Mouse (Mus musculus) lung, embryonic 16.5 days (tissue): Measurements from ENCODE around the gene Prima1. TPM values are rescaled to one million over a fixed set of nuclear protein-coding genes. Genes with fewer than 3 reads are reported as not detected.

ENCODE experiments used
- ATAC-seq: fragments of 200-750 bp; cut with Nextera tagmentation; 2 replicates; pipeline ENCODE4 v1.8.0; 2017; ENCODE audit warnings: low read depth, mild to moderate bottlenecking, moderate library complexity
- H3K27ac ChIP-seq: fragments of 300-500 bp; sonication (generic); 2 replicates; pipeline ENCODE4 v1.5.1; 2014; ENCODE audit warnings: mild to moderate bottlenecking, control low read depth, low read length
- H3K27me3 ChIP-seq: fragments of 300-500 bp; sonication (generic); 2 replicates; pipeline ENCODE4 v1.6.1; 2014; ENCODE audit warnings: low read depth, low read length, mixed read lengths; ENCODE audit not compliant: control insufficient read depth, insufficient read depth
- H3K36me3 ChIP-seq: fragments of 300-500 bp; sonication (generic); 2 replicates; pipeline ENCODE4 v1.6.1; 2014; ENCODE audit warnings: low read length; ENCODE audit not compliant: control insufficient read depth, insufficient read depth
- H3K4me1 ChIP-seq: fragments of 300-500 bp; sonication (generic); replicated peaks from 2 replicates; pipeline ENCODE4 v1.6.1; 2014; ENCODE audit warnings: low read length, mixed read lengths; ENCODE audit not compliant: control insufficient read depth, insufficient read depth
- H3K4me2 ChIP-seq: fragments of 300-500 bp; sonication (generic); 2 replicates; pipeline ENCODE4 v1.6.1; 2014; ENCODE audit warnings: low read depth, low read length, control low read depth
- H3K4me3 ChIP-seq: fragments of 300-500 bp; sonication (generic); 2 replicates; pipeline ENCODE4 v1.5.1; 2014; ENCODE audit warnings: mild to moderate bottlenecking, low read length, control low read depth
- H3K9ac ChIP-seq: fragments of 300-500 bp; sonication (generic); 2 replicates; pipeline ENCODE4 v1.6.1; 2014; ENCODE audit warnings: low read length, control low read depth
- H3K9me3 ChIP-seq: fragments of 300-500 bp; sonication (generic); 2 replicates; pipeline ENCODE4 v1.6.1; 2016; ENCODE audit warnings: low read length; ENCODE audit not compliant: control insufficient read depth
- WGBS: fragments of 180-500 bp; shearing (Covaris S2); extraction: QIAGEN DNeasy Blood & Tissue Kit; methylation state at CpG from one replicate; pipeline ENCODE4 v1.1.7; 2014; 5-methylcytosine and 5-hydroxymethylcytosine counted together
- polyA plus RNA-seq: library from polyadenylated mRNA; unstranded; fragments of >200 nt; fragmentation: Nextera tagmentation; extraction: Ambion mirVana; gene quantifications from 2 replicates; pipeline ENCODE4 v1.2.1, GENCODE M21; 2015

Prima1 gene
- polyA plus RNA-seq = 0.23 and 0.25 TPM in 2 replicates

- Histone ChIP-seq H3K9ac (peak within 1 kb of the TSS; percentile 72), H3K27ac (peak within 1 kb of the TSS; percentile 34; the same call in 1 of the 2 replicates), H3K4me2 (peak within 1 kb of the TSS; percentile 92), H3K4me3 (peak within 1 kb of the TSS; percentile 64), H3K4me1 (peaks cover 5% of the 10 kb centered on the region; the same call in 1 of the 2 replicates), H3K36me3 (no peaks in the 10 kb centered on the region), H3K9me3 (no peaks in the 10 kb centered on the region), H3K27me3 (peaks cover 23% of the 10 kb centered on the region)
- ATAC-seq = peak; percentile 85
- 0% methylated on average over 50 of the region's 54 CpGs for WGBS
Observed at GRCm38 (mm10) chr12:103242083-103242581, at the start of gene Prima1. TSS of gene Prima1 (minus strand) at chr12:103242150.

GRCm38 (mm10) chr12:103287276-103287675 lies 45.3 kb upstream of the Prima1 start:
- WGBS = 58% methylated on average over 4 of the region's 4 CpGs
- no peak overlapping the region for H3K27ac ChIP-seq
- ATAC-seq = no peak
- no peak overlapping the region for H3K4me2 ChIP-seq
- H3K9ac ChIP-seq = no peak overlapping the region
- no peaks in the 10 kb centered on the region for H3K36me3 ChIP-seq
- no peaks in the 10 kb centered on the region for H3K9me3 ChIP-seq
- no peak overlapping the region for H3K4me3 ChIP-seq
- H3K27me3 ChIP-seq = no peaks in the 10 kb centered on the region
- H3K4me1 ChIP-seq = no peaks in the 10 kb centered on the region

GRCm38 (mm10) chr12:103283411-103283810 lies 41.5 kb upstream of the Prima1 start:
- no peak overlapping the region for H3K4me2 ChIP-seq
- no peak overlapping the region for H3K27ac ChIP-seq
- ATAC-seq = no peak
- no peaks in the 10 kb centered on the region for H3K27me3 ChIP-seq
- H3K4me1 ChIP-seq = no peaks in the 10 kb centered on the region; the same call in 1 of the 2 replicates
- no peaks in the 10 kb centered on the region for H3K9me3 ChIP-seq
- no peak overlapping the region for H3K9ac ChIP-seq
- WGBS = 81% methylated on average over 3 of the region's 3 CpGs
- no peaks in the 10 kb centered on the region for H3K36me3 ChIP-seq
- no peak overlapping the region for H3K4me3 ChIP-seq

- H3K4me2 ChIP-seq = no peak overlapping the region
- no peaks in the 10 kb centered on the region for H3K9me3 ChIP-seq
- no peaks in the 10 kb centered on the region; the same call in 1 of the 2 replicates for H3K4me1 ChIP-seq
- H3K9ac ChIP-seq = no peak overlapping the region
- ATAC-seq = no peak
- no peaks in the 10 kb centered on the region for H3K27me3 ChIP-seq
- no peaks in the 10 kb centered on the region for H3K36me3 ChIP-seq
- H3K27ac ChIP-seq = no peak overlapping the region
- WGBS = 54% methylated on average over 6 of the region's 6 CpGs
- H3K4me3 ChIP-seq = no peak overlapping the region
Observed at GRCm38 (mm10) chr12:103282936-103283335, 41.0 kb upstream of the Prima1 start.

- no peaks in the 10 kb centered on the region for H3K27me3 ChIP-seq
- H3K4me2 ChIP-seq = no peak overlapping the region
- WGBS = 26% methylated on average over 4 of the region's 4 CpGs
- no peaks in the 10 kb centered on the region for H3K9me3 ChIP-seq
- no peak overlapping the region for H3K27ac ChIP-seq
- ATAC-seq = peak; percentile 82
- H3K36me3 ChIP-seq = no peaks in the 10 kb centered on the region
- no peaks in the 10 kb centered on the region; the same call in 1 of the 2 replicates for H3K4me1 ChIP-seq
- H3K4me3 ChIP-seq = no peak overlapping the region
- no peak overlapping the region for H3K9ac ChIP-seq
Observed at GRCm38 (mm10) chr12:103281912-103282311, 40.0 kb upstream of the Prima1 start.

GRCm38 (mm10) chr12:103281491-103281890 lies 39.5 kb upstream of the Prima1 start:
- WGBS = 45% methylated on average over 2 of the region's 2 CpGs
- no peaks in the 10 kb centered on the region; the same call in 1 of the 2 replicates for H3K4me1 ChIP-seq
- H3K4me3 ChIP-seq = no peak overlapping the region
- H3K36me3 ChIP-seq = no peaks in the 10 kb centered on the region
- ATAC-seq = no peak; the same call in 1 of the 2 replicates
- no peak overlapping the region for H3K27ac ChIP-seq
- no peaks in the 10 kb centered on the region for H3K27me3 ChIP-seq
- H3K9ac ChIP-seq = no peak overlapping the region
- no peak overlapping the region for H3K4me2 ChIP-seq
- no peaks in the 10 kb centered on the region for H3K9me3 ChIP-seq

- H3K4me3 ChIP-seq = no peak overlapping the region
- no peak overlapping the region for H3K4me2 ChIP-seq
- H3K27ac ChIP-seq = no peak overlapping the region
- ATAC-seq = no peak
- no peaks in the 10 kb centered on the region for H3K9me3 ChIP-seq
- no peaks in the 10 kb centered on the region for H3K4me1 ChIP-seq
- H3K36me3 ChIP-seq = no peaks in the 10 kb centered on the region
- WGBS = 62% methylated on average over 4 of the region's 4 CpGs
- H3K9ac ChIP-seq = no peak overlapping the region
- H3K27me3 ChIP-seq = no peaks in the 10 kb centered on the region
Observed at GRCm38 (mm10) chr12:103276422-103276821, 34.5 kb upstream of the Prima1 start.

GRCm38 (mm10) chr12:103273732-103274131 lies 31.8 kb upstream of the Prima1 start:
- no peak overlapping the region for H3K9ac ChIP-seq
- no peak overlapping the region for H3K4me3 ChIP-seq
- WGBS = 75% methylated on average over 2 of the region's 2 CpGs
- no peak overlapping the region for H3K4me2 ChIP-seq
- ATAC-seq = no peak
- H3K27ac ChIP-seq = no peak overlapping the region
- no peaks in the 10 kb centered on the region for H3K9me3 ChIP-seq
- no peaks in the 10 kb centered on the region for H3K36me3 ChIP-seq
- H3K4me1 ChIP-seq = no peaks in the 10 kb centered on the region
- H3K27me3 ChIP-seq = no peaks in the 10 kb centered on the region

GRCm38 (mm10) chr12:103273051-103273450 lies 31.1 kb upstream of the Prima1 start:
- WGBS = 52% methylated on average over 6 of the region's 6 CpGs
- ATAC-seq = no peak
- no peaks in the 10 kb centered on the region for H3K4me1 ChIP-seq

More at GRCm38 (mm10) chr12:103273051-103273450, 31.1 kb upstream of the Prima1 start:
- no peaks in the 10 kb centered on the region for H3K9me3 ChIP-seq
- no peaks in the 10 kb centered on the region for H3K36me3 ChIP-seq
- H3K4me2 ChIP-seq = no peak overlapping the region
- no peak overlapping the region for H3K27ac ChIP-seq
- no peak overlapping the region for H3K9ac ChIP-seq
- H3K27me3 ChIP-seq = no peaks in the 10 kb centered on the region
- no peak overlapping the region for H3K4me3 ChIP-seq
